Mouse (Mus musculus): ENCODE data around the gene Fam129c. TPM values are rescaled to one million over a fixed set of nuclear protein-coding genes. Genes with fewer than 3 reads are reported as not detected.
A peak's percentile ranks its signal among the peaks of the same experiment; 100 is the strongest.

The Fam129c gene
- polyA plus RNA-seq, 1 experiment from 2014 or later, result 2.7 TPM

DNA sequence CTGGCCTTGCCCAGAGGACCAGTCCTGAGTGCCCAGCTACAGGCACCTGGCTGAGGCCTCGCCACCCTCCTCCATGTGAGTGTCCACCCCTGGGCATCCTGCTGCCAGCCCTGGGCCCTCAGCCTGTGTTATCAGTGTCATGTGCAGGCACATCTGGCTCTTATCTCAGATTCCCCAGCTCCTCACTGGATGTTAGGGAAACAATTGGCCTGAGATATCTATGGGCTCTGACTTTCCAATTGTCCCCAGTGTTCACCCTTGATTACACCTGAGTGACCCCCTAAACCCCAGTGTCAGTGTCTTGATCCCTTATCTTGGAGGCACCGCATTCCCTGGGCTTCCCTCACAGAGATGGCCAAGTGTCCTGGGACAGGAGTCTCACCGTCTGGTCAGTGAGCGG, 41.9 kb downstream of the Fam129c start:
- WGBS, result 90% methylated on average over 4 of the region's 4 CpGs
- Histone ChIP-seq H3K36me3 (ENCODE audit: control insufficient read depth, insufficient read depth, low read length) (no peaks in the 10 kb centered on the region), H3K4me2 (replicated peaks; ENCODE audit: low read depth, low read length) (no peak overlapping the region), H3K9me3 (ENCODE audit: control insufficient read depth, low read length) (no peaks in the 10 kb centered on the region), H3K27me3 (ENCODE audit: control insufficient read depth, insufficient read depth, low read length) (no peaks in the 10 kb centered on the region; the same call in 1 of the 2 replicates), H3K27ac (ENCODE audit: low read depth, low read length) (no peak overlapping the region), H3K4me1 (ENCODE audit: control insufficient read depth, insufficient read depth, low read length) (no peaks in the 10 kb centered on the region), H3K4me3 (ENCODE audit: low read length) (no peak overlapping the region), H3K9ac (ENCODE audit: low read depth, low read length) (no peak overlapping the region)
- no peak for ATAC-seq (ENCODE audit: low FRiP score, low TSS enrichment)

DNA sequence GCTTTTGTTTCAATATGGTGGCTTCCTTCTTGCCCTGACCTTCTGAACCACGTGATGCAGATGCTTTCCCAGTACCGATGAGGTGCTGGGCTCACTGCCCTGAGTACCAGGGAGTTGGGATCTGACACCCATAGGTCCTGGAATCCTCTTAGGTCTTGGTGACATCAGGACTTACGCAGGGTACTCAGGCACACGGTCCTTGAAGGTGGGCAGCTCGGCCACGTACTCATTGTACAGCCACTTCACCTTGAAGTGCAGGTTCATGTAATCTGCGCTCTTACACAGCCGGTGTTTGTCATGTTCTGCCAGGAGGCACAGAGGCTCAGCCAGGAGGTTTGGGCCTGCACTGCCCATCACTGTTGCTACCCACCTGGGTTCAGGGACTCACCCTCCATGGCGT, 48.1 kb downstream of the Fam129c start:
- H3K4me2 ChIP-seq (replicated peaks; ENCODE audit: low read depth, low read length), result no peak overlapping the region
- 83% methylated on average over 9 of the region's 9 CpGs for WGBS

DNA sequence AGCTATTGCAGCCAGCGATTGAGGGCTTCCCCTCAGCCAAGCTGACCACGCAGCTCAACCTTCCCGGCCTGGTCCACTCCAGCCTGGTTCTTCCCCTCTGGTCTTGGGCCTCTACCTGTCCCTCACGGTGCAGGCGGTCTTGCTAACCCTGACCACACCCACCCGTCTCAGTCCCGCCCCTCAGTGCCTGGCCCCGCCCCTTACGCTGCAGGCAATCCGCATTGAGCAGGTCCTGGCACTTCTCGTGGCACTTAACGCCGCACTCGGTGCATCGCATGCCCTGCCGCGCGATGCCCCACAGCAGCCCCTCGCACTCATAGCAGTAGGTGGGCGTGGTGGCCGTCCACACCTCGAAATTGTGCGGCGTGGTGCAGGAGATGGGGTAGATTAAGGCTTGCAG, 57.2 kb downstream of the Fam129c start:
- H3K9ac ChIP-seq (ENCODE audit: low read depth, low read length), result no peak overlapping the region
- no peak overlapping the region for H3K27ac ChIP-seq (ENCODE audit: low read depth, low read length)
- peaks cover 43% of the 10 kb centered on the region for H3K27me3 ChIP-seq (ENCODE audit: control insufficient read depth, insufficient read depth, low read length)
- ATAC-seq (ENCODE audit: low FRiP score, low TSS enrichment), result peak; percentile 55; the same call in 1 of the 2 replicates
- peak overlapping the region; percentile 13; the same call in 1 of the 2 replicates for H3K4me3 ChIP-seq (ENCODE audit: low read length)
- H3K4me1 ChIP-seq (ENCODE audit: control insufficient read depth, insufficient read depth, low read length), result peaks cover 8% of the 10 kb centered on the region; the same call in 1 of the 2 replicates
- WGBS, result 2% methylated on average over 23 of the region's 24 CpGs
- no peaks in the 10 kb centered on the region for H3K9me3 ChIP-seq (ENCODE audit: control insufficient read depth, low read length)
- peak overlapping the region; percentile 47 for H3K4me2 ChIP-seq (replicated peaks; ENCODE audit: low read depth, low read length)
- H3K36me3 ChIP-seq (ENCODE audit: control insufficient read depth, insufficient read depth, low read length), result no peaks in the 10 kb centered on the region

More for the DNA sequence above, 48.1 kb downstream of the Fam129c start:
- no peak overlapping the region for H3K27ac ChIP-seq (ENCODE audit: low read depth, low read length)
- H3K36me3 ChIP-seq (ENCODE audit: control insufficient read depth, insufficient read depth, low read length), result no peaks in the 10 kb centered on the region
- H3K4me1 ChIP-seq (ENCODE audit: control insufficient read depth, insufficient read depth, low read length), result no peaks in the 10 kb centered on the region
- no peaks in the 10 kb centered on the region for H3K9me3 ChIP-seq (ENCODE audit: control insufficient read depth, low read length)
- H3K4me3 ChIP-seq (ENCODE audit: low read length), result no peak overlapping the region
- no peaks in the 10 kb centered on the region for H3K27me3 ChIP-seq (ENCODE audit: control insufficient read depth, insufficient read depth, low read length)
- ATAC-seq (ENCODE audit: low FRiP score, low TSS enrichment), result no peak
- no peak overlapping the region for H3K9ac ChIP-seq (ENCODE audit: low read depth, low read length)

Small RNA genes within 50 kb of the gene (microRNA-seq; reads per million reads assigned to microRNA genes)
- gene Mir6769b, result not detected

Other genes with a start within 250 kb of the Fam129c start
- 112 and 115 TPM in 2 replicates for gene Use1, start 230.8 kb upstream of the Fam129c start, polyA plus RNA-seq (2014; fragmentation: Nextera tagmentation; extraction: Ambion mirVana)
- 4.6 and 5.2 TPM in 2 replicates for gene Ocel1, start 226.3 kb upstream of the Fam129c start, polyA plus RNA-seq (2014; fragmentation: Nextera tagmentation; extraction: Ambion mirVana)
- gene Nr2f6, start 215.7 kb upstream of the Fam129c start, polyA plus RNA-seq (2014; fragmentation: Nextera tagmentation; extraction: Ambion mirVana), result 134 and 149 TPM in 2 replicates
- gene Ushbp1, start 201.8 kb upstream of the Fam129c start, polyA plus RNA-seq (2014; fragmentation: Nextera tagmentation; extraction: Ambion mirVana), result 10.4 and 12.3 TPM in 2 replicates
- gene Babam1, start 200.8 kb upstream of the Fam129c start, polyA plus RNA-seq (2014; fragmentation: Nextera tagmentation; extraction: Ambion mirVana), result 107 and 125 TPM in 2 replicates
- 28.5 and 38.2 TPM in 2 replicates for gene Ankle1, start 191.6 kb upstream of the Fam129c start, polyA plus RNA-seq (2014; fragmentation: Nextera tagmentation; extraction: Ambion mirVana)
- gene Abhd8, start 134.0 kb upstream of the Fam129c start, polyA plus RNA-seq (2014; fragmentation: Nextera tagmentation; extraction: Ambion mirVana), result 26.5 and 32.5 TPM in 2 replicates
- 178 and 192 TPM in 2 replicates for gene Mrpl34, start 132.7 kb upstream of the Fam129c start, polyA plus RNA-seq (2014; fragmentation: Nextera tagmentation; extraction: Ambion mirVana)
- gene Dda1, start 128.4 kb upstream of the Fam129c start, polyA plus RNA-seq (2014; fragmentation: Nextera tagmentation; extraction: Ambion mirVana), result 106 and 113 TPM in 2 replicates
- 2.9 and 3.4 TPM in 2 replicates for gene Ano8, start 111.7 kb upstream of the Fam129c start, polyA plus RNA-seq (2014; fragmentation: Nextera tagmentation; extraction: Ambion mirVana)
- 6.6 and 8.4 TPM in 2 replicates for gene Gtpbp3, start 109.5 kb upstream of the Fam129c start, polyA plus RNA-seq (2014; fragmentation: Nextera tagmentation; extraction: Ambion mirVana)
- 117 and 123 TPM in 2 replicates for gene Plvap, start 85.9 kb upstream of the Fam129c start, polyA plus RNA-seq (2014; fragmentation: Nextera tagmentation; extraction: Ambion mirVana)
- 0.27 and 0.34 TPM in 2 replicates for gene Ccdc194, start 71.9 kb upstream of the Fam129c start, polyA plus RNA-seq (2014; fragmentation: Nextera tagmentation; extraction: Ambion mirVana)
- 8.6 and 17.1 TPM in 2 replicates for gene Bst2, start 60.2 kb upstream of the Fam129c start, polyA plus RNA-seq (2014; fragmentation: Nextera tagmentation; extraction: Ambion mirVana)
- gene Mvb12a, start 54.7 kb upstream of the Fam129c start, polyA plus RNA-seq (2014; fragmentation: Nextera tagmentation; extraction: Ambion mirVana), result 98.7 and 111 TPM in 2 replicates
- 8.2 and 11.2 TPM in 2 replicates for gene Tmem221, start 38.8 kb upstream of the Fam129c start, polyA plus RNA-seq (2014; fragmentation: Nextera tagmentation; extraction: Ambion mirVana)
- 0.16 and 0.27 TPM in 2 replicates for gene Nxnl1, start 31.0 kb upstream of the Fam129c start, polyA plus RNA-seq (2014; fragmentation: Nextera tagmentation; extraction: Ambion mirVana)
- gene Slc27a1, start 28.8 kb upstream of the Fam129c start, polyA plus RNA-seq (2014; fragmentation: Nextera tagmentation; extraction: Ambion mirVana), result 26.5 and 30.9 TPM in 2 replicates
- gene Pgls, start 5.5 kb upstream of the Fam129c start, polyA plus RNA-seq (2014; fragmentation: Nextera tagmentation; extraction: Ambion mirVana), result 283 and 289 TPM in 2 replicates
- 61.4 and 76.8 TPM in 2 replicates for gene Colgalt1, start 13.3 kb downstream of the Fam129c start, polyA plus RNA-seq (2014; fragmentation: Nextera tagmentation; extraction: Ambion mirVana)
- 0.50 and 0.53 TPM in 2 replicates for gene Unc13a, start 74.1 kb downstream of the Fam129c start, polyA plus RNA-seq (2014; fragmentation: Nextera tagmentation; extraction: Ambion mirVana)
- 3.0 and 5.2 TPM in 2 replicates for gene Jak3, start 78.6 kb downstream of the Fam129c start, polyA plus RNA-seq (2014; fragmentation: Nextera tagmentation; extraction: Ambion mirVana)
- 1.2 TPM in 1 of 2 replicates, not detected in the other for gene Insl3, start 91.6 kb downstream of the Fam129c start, polyA plus RNA-seq (2014; fragmentation: Nextera tagmentation; extraction: Ambion mirVana)
- 1.1 and 1.6 TPM in 2 replicates for gene B3gnt3, start 104.1 kb downstream of the Fam129c start, polyA plus RNA-seq (2014; fragmentation: Nextera tagmentation; extraction: Ambion mirVana)
- gene Fcho1, start 128.1 kb downstream of the Fam129c start, polyA plus RNA-seq (2014; fragmentation: Nextera tagmentation; extraction: Ambion mirVana), result 5.5 and 6.5 TPM in 2 replicates